Mouse (Mus musculus) heart, adult 8-10 months (tissue): ENCODE results near the gene Cdk4. TPM values are rescaled to one million over a fixed set of nuclear protein-coding genes. Genes with fewer than 3 reads are reported as not detected.
"Not testable (repeated sequence)": the region's sequence is repeated elsewhere in the genome, so short reads cannot be mapped to it uniquely, and the experiment has no call there.

Experiments used
- DNase-seq: peaks from one replicate; pipeline ENCODE4 v3.0.0; 2022; ENCODE audit warnings: low spot score
- total RNA-seq, 4 experiments: library from RNA; stranded (reverse); gene quantifications; 2 replicates each; pipeline ENCODE4 v1.2.4; 2022

Cdk4 gene
- total RNA-seq, 4 experiments from 2014 or later = 74.9 to 90.0 (median 79.0) TPM

DNA sequence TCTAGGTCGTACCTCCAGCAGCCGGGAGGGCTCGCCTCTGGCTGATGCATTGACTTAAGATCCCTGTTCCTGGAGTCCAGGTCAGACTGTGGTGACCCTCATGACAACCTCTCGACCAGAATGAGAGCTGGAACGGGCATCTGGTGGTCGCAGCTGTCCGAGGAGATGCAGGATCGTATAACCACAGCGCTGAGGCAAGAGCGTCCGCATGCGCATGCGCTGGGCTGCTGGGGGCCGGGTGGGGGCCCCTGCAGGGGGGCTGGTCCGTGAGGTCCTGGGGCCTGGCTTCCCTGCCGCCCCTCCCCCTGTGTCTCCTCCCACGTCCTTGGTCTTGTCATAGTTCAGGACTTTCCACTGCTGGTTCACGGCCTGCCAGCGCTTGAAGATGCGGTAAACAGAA lies 6.8 kb upstream of the Cdk4 start:
- no peak for DNase-seq

DNA sequence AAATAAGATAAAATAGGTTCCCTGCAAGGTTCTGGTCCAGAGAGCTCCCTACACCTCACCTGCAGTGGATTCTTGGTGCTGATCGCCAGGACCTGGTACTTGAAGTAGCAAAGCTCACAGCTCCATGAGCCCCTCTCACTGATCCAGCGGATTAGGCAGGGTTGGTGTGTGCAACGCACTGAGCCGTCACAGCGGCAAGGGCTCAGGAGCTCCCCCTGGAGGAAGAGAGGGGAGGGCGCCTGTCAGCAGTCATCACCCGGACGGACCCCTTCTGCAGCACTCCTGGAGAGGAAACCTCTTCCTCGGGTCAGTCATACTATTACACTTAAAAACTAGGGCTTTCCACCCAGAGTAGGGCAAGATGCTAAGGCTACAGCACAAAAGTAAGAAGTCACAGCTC lies 5.2 kb upstream of the Cdk4 start:
- peak; percentile 68 for DNase-seq

DNA sequence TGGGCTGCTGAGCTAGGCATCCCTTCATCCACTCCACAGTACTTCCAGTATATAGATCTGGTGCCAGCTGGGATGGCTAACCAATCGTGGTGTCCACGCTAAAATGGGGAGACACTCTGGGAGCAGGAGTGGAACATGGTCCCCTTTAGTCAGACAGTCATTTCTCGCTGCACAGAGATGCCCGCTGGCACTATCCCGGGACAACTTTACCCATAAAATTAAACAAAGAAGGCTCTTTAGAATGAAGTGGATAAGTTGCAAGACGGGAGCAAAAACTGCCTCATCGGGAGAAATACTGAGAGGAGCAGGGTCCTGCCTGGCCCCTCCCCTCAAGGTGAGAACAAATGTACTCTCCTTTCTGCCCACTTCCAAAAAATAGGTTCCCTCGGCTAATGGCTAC lies 4.6 kb upstream of the Cdk4 start:
- no peak for DNase-seq

DNA sequence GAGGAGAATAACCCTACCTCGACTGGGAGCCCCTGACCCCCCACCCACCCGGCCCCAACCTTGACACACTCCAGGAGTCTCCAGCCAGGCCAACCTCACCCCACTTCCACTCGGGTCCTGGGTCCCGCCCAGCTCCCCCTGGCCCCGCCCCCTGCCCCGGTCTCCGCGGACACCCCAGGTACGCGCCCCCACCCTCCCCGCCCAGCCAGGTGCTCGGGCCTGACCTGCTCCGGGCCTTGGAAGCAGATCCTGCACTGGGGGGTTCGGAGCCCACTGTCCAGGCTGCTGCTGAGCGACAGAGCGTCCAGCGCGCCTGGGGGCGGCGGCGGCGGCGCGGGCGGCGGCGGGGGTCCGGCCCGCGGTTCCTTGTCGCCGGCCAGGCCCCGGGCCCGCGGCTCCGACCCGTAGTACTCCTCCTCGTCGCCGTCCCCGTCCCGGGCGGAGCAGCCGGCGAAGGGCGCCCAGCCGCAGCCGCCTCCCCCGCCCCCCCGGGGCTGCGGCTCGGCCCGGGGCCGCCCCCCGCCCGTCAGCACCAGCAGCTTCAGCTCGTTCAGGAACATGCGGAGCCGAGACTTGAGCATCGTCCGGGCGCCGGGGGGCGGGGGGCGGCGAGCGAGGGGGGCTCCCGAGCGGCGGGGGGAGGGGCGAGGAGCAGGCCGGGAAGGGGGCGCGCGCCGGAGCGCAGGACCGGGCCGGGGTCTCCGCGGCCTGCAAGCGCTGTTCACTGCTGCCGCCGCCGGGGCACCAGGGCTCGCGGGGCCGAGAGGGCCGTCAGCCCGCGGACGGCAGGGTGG lies 4.0 kb upstream of the Cdk4 start:
- DNase-seq = no peak

DNA sequence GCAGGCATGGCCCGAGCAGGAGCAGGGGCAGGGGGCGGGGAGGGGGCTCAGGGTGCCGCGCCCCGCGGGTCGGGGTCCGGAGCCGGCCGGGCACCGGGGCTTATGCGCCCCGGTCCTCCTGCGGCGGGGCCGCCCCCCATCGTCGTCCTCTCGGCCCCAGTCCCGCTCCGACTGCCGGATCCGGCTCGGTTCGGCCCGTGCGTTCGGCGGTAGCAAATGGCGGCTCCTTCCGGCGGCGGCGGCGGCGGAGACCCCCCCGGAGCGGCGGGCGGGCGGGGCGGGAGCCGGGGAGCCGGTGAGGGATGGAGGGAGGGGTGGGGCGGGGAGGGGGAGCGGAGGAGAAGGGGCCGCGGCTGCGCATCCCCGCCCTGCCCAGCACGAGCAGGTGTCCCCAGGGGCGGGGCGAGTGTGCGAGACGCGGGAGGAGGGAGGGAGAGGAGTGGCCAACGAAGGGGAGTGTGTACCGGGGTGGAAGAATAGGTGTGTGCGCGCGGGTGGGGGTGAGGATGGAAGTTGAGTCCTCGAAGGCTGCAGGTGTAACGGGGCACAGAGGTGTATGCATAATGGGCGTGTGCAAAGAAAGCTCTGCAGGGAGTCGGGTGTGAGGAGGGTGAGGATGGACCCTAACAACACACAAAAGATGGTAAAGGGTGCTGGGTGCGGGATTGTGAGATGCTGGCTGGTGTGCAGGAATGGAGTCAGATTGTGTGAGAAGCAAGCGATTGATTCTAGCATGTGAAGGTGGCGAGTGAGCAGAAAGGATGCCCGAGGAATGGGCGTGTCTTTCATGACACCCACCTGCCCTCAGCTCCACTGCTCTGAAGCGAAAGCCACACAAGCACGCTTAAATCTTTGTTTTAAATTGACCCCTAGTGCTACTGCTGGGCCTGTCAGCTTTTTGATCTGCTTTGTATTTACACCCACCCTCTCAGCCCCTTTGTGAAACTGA lies 3.1 kb upstream of the Cdk4 start, which contains the start of gene March9:
Gene March9 (minus strand): TSS at position 217 of the 949 bp plus-strand sequence.
- no peak for DNase-seq

DNA sequence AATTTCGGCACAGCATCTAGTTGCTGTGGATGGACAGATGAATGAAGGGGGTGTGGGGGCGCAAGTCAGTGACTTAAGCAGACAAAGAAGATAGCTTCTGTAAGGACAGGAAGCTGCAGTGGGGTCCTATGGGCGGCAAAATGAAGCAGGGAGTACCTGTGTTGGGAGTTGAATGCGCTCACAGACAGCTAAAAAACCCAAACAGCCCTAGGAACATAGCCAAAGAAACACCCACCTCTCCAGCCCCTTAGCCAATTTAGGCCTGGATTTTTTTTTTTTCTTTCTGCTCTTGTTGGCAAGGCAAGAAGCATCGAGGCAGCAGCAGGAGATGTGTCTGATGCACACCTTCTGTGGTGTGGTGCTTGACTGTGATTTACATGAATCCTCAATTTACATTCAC lies 2.2 kb upstream of the Cdk4 start:
- no peak for DNase-seq

DNA sequence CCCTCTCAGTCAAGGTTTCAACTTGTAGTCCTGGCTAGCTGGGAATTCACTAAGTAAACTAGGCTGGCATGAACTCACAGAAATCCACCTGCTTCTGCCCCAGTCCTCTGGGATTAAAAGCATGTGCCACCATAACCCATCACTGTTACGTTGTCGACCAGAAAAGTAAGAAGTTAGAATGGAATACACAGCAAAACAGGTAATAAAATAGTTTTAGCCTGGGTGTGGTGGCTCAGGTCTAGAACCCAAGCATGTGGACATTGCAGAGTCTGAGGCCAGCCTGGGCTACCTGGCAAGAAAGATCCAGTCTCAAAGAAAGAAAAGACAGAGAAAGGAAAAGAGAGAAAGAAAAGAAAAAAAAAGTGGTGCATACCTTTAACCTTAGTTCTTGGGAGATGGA lies 1.8 kb upstream of the Cdk4 start:
- DNase-seq = no peak

DNA sequence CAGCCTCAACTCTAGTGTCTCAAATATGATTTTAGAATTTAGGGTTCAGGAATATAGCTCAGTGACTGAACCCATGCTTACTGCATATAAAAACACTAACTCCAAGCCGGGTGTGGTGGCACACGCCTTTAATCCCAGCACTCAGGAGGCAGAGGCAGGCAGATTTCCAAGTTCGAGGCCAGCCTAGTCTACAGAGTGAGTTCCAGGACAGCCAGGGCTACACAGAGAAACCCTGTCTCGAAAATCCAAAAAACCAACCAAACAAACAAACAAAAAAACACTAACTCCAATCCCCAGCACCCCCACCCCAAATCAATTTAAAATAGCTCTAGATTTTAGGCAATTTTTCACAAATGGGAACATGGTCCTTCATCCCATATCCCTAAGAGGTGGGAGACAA lies 1.2 kb upstream of the Cdk4 start:
- DNase-seq = not testable (repeated sequence)

DNA sequence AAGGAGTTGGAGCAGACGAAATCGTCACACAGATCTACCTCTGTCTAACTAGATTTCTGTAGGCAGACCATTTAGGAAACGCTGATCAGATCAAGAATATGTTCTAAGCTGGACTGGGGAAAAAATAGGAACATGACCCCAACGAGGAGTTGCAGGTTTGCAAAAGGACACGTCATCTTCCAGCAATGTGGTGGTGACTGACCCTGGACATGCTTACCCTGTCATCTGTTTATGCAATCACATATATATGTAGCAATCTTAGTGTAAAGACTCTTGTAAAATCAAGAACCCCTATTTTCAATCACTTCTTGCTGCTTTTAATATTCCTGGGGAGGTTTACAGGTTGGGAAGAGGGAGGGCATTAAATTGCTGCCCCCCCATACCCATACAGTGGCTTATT lies 831 bp upstream of the Cdk4 start:
- no peak for DNase-seq

DNA sequence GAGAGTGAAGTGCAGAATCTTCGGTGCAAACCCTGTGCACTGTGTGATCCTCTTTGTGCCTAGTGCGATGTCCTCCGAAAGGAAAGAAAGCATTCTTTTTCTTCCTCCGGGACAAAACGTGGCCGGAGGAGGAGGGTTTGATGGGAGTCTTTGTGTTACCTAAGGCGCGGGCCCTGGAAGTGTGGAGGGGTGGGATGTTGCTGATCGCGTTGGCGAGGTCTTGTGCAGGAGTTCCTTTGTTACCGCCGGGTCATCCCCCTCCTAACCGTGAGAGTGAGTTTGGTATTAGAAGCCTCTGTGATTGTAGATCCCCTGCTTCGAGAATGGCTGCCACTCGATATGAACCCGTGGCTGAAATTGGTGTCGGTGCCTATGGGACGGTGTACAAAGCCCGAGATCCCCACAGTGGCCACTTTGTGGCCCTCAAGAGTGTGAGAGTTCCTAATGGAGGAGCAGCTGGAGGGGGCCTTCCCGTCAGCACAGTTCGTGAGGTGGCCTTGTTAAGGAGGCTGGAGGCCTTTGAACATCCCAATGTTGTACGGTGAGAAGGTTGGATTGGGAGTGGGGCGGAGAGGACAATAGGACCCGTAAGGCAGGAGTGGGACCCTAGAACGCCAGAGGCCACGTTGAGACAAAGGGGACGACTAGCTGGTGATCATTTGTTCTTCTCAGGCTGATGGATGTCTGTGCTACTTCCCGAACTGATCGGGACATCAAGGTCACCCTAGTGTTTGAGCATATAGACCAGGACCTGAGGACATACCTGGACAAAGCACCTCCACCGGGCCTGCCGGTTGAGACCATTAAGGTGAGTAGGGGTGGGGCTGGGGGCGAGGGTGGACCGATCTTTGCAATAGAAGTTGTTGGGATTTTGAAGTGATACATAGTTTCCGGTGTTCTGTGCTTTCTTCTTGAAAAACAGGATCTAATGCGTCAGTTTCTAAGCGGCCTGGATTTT lies 858 bp downstream of the Cdk4 start:
- DNase-seq = no peak

DNA sequence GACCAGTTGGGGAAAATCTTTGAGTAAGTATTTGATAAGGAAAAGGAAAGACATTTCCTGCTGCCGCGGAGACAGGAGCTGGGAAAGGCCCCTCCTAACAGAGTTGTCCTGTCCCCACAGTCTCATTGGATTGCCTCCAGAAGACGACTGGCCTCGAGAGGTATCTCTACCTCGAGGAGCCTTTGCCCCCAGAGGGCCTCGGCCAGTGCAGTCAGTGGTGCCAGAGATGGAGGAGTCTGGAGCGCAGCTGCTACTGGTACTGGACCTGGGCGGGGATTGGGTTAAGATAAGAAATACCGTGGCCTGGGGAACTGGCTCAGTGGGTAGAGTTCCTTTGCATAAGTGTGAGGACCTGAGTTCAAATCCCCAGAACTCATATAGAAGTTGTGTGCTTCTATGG lies 2.6 kb downstream of the Cdk4 start:
- no peak for DNase-seq

DNA sequence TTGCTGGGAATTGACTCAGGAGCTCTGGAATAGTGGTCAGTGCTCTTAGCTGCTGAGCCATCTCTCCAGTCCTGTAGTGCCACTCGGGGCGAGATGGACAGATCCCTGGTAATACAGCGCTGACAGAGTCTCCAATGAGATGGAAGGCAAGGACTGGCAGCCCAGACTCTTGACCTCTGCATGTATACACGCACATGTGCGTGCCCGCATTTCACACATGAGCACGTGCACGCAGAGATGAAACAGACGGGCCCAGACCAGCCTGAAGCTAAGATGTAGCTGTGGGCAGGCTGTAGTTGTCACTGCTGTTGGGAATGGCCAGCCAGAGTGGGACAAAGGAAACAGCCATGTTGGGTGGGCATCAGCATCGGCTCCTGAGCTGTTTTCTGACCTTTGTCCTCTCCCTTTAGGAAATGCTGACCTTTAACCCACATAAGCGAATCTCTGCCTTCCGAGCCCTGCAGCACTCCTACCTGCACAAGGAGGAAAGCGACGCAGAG lies 3.2 kb downstream of the Cdk4 start:
- no peak for DNase-seq

DNA sequence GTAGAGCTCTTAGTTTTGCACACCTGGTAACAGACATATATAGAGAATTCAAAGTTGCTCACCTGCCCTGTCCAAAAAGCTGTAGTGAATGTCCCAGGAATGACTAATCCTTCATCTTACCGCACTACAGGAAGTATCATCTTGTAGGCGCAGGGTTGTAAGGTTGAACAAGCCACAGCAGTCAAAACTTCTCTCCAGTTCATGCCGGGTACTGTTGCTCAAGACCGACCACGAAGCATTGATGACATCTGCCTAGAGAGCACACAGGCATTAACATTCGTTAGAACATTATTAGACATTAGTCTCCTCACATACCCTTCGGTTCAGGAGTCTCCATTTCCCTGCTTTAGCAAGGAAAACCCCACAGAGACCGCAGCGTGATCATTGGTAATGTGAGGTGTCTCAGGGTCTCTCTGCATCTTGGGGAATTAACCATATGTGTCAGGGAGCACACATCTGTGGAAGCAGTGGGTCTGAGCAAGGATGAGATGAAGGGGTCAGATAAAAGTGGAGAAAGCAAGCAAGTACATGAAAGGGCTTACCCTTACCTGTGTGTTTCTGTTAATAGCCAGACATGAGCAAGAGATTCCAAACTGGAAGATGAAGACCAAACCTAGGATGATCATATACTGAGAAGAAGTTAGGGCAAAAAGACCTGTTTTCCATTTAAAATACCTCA lies 5.2 kb downstream of the Cdk4 start:
- DNase-seq = no peak

DNA sequence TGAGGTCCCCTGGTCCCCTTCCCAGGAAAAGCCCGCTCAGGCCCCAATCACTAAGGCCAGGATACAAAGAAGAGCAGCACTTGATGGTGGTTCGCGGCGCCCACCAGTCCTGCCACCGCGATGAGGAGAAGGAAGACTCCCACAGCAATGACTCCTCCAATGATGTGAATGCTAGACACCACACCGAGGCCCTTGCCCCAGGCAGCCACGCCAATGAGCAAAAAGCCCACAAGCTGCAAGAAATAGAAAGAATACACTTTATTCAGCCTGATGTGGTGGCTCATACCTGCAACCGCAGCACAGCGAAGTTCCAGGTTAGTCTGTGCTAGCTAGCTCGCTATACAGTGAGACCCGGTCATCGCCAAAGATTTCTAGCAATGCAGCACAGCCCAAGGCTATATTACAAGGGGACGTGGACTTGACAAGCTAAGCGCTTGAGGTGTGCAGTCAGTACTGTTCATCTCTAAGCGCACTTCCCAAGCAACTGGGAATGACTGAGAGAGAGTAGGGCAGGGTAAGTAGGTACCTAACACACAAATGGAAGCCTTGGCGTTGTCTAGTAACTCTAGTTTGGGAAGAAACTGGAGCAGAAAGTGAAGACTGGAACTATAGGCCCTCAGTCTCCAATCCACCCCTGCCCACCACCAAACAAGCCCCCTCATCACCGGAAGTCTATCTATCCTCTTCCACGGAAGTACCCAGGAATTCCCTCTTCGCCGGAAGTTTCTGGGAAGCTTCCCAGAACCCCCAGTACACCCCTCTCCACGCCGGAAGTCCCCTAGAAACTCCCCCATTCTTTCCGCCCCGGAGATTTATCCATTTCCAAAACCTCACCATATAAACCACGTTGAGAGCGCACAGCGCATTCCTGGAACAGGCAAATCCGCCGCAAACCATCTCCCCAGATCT lies 6.2 kb downstream of the Cdk4 start:
- no peak for DNase-seq

DNA sequence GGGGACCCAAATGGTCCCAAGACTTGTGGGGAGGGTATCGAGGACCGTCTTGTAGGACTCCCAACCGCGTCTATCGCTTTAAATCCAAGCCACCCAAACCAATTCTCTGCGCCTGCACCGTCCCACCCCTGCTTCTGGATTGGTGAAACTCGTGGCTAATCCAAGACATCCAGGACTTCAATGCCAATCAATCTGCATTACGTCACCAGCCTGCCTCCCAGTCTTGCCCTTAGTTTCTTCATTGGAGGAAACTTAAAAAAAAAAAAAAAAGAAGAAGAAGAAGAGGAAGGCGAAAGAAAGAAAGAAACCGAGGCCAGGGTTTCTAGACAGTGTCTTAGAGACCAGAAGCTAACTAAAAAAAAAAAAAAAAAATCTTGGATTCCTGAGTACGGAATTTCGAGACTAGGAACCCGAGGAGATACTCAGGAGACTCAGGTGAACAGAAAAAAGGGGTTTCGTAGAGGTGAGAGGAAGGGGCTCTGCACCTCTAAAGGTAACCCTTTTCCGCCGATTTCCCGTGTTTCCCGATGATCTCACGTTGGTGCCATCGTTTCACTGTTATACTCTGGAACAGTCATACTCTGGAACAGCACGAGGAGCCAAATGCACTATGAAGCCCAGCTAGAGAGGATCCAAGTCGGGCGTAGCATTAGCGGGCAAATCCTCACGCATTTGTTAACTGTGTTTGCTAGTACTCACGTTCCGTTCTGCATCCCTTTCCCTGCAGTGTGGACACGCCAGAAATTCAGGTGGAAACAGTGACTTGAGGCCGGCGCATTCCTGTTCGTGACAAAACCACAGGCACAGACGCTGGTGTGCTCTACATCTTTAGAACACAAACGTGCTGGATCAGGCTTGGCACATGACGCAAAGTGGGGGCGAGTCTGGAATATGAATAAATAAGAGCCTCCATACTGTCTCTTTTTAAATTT lies 7.1 kb downstream of the Cdk4 start, which contains the start of gene Tspan31:
Gene Tspan31 (minus strand): TSS at position 75 of the 932 bp plus-strand sequence.
- peak; percentile 96 for DNase-seq

DNA sequence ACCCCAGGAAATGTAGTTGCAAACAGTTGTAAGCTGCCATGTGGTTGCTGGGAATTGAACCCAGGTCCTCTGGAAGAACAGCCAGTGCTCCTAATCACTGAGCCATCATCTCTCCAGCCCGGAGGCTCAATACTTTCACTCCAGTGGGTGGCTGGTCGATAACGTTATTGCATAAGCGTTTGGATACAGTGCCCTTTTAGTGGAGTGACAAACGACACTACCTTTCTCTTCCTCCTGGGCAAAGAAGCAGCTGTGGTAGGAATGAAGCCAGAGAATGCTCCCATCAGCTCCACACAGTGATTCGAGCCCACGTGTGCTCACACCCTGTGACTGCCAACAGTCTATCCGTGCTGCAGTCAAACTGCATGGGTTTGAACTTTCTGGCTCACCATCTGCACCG lies 7.9 kb downstream of the Cdk4 start:
- DNase-seq = no peak

DNA sequence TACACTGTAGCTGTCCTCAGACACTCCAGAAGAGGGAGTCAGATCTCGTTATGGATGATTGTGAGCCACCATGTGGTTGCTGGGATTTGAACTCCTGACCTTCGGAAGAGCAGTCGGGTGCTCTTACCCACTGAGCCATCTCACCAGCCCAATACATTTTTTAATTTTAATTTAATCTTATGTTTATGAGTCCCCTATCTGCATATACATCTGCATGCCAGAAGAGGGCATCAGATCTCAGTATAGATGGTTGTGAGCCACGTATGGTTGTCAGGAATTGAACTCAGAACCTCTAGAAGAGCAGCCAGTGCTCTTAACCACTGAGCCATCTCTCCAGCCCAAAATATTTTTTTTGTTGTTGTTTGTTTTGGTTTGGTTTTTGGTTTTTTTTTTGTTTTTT lies 8.9 kb downstream of the Cdk4 start:
- not testable (repeated sequence) for DNase-seq

DNA sequence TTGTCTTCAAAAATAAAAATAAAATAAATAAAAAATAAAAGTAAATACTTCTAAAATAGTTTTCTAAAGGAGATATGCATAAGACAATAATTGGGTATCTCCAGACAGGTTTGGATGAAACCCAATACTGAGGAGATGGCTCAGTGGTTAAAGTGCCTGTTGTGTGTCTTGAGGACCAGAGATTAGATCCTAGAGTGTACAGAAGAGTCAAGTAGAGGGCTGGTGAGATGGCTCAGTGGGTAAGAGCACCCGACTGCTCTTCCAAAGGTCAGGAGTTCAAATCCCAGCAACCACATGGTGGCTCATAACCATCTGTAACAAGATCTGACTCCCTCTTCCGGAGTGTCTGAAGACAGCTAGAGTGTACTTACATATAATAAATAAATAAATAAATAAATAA lies 9.6 kb downstream of the Cdk4 start:
- DNase-seq = not testable (repeated sequence)
